Mouse (Mus musculus): ENCODE measurements around the gene Syde1.
"Not testable (repeated sequence)": the region's sequence is repeated elsewhere in the genome, so short reads cannot be mapped to it uniquely, and the experiment has no call there.

Syde1 gene

DNA sequence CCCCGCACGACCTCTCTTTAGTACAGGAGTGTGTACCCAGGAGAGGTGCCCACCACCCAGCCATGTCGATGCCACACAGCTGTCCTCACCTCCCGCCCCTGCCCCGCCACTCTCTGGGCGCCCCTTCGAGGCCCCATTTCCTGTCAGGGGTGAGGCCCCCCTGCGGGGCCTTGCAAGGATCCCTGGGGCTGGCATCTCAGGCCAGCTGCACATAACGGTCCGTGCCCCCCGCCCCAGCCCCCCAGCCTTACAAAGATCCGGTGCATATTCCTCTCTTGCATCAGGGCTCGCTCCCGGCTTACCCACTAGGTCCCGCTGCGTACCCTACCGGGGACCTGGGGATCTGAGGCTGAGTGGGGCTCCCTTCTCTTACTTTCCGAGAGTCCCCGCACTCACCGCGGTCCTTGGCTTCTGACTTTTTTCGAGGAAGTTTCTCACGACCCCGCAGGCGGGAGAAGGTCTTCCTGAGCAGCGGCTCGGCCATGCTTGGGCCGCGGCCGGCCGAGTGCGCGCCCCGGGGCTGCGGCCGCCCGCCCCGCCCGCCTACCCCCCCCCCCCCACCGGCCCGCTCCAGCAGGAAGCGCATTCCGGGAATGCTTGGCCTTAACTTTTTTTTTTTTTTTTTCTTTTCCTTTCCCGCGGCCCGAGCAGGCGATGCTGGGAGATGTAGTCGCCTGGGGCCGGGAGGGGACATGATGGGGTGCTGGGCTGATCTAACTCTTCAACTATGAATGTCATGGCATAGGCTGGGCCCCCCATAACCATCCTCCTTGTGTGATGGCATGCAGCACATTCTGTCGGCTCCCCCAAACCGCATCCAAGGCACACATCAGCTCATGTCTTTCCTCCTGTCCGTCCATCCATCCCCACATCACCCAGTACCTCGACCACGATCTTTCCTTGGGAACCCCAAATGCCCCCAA, at the start of gene Syde1:
Gene Syde1 (minus strand): TSS at position 559 of the 923 bp plus-strand sequence.
- peak; percentile 64 to 83 for DNase-seq

- peak; percentile 13 to 36 for DNase-seq
These were observed 40.5 kb upstream of the Syde1 start for GRCm38 (mm10) chr10:78632311-78632710.

- no peak for DNase-seq
These were observed 38.4 kb upstream of the Syde1 start for GRCm38 (mm10) chr10:78630194-78630593.

DNA sequence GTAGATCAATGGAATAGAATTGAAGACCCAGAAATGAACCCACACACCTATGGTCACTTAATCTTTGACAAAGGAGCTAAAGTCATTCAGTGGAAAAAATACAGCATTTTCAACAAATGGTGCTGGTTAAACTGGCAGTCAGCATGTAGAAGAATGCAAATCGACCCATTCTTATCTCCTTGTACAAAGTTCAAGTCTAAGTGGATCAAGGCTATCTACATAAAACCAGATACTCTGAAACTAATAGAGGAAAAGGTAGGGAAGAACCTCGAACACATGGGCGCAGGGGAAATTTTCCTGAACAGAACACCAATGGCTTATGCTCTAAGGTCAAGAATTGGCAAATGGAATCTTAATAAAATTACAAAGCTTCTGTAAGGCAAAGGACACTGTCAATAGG, 31.4 kb upstream of the Syde1 start:
- DNase-seq: not testable (repeated sequence)

- no peak for DNase-seq
These were observed 26.2 kb upstream of the Syde1 start, which contains the start of gene Olfr1357 for GRCm38 (mm10) chr10:78617974-78618373. Olfr1357 (minus strand) TSS chr10:78618074.

- DNase-seq: no peak
These were observed 15.8 kb upstream of the Syde1 start for GRCm38 (mm10) chr10:78607602-78608001.

DNA sequence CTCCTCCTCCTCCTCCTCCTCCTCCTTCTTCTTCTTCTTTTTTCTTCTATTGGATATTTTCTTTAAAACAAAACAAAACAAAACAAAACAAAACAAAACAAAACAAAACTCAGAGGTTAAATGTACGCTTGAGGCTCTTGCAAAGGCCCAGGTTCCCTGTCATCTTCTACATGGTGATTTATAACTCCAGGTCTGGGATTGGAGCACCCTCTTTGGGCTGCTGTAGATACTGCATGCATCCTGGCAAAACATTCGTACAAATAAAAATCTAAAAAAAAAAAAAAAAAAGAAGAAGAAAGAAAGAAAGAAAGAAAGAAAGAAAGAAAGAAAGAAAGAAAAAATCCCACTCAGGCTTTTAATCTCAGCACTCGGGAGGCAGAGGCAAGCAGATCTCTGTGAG, 13.3 kb upstream of the Syde1 start:
- DNase-seq: peak; percentile 46 to 65

- DNase-seq: no peak
These were observed 8.1 kb upstream of the Syde1 start for GRCm38 (mm10) chr10:78599865-78600264.

DNA sequence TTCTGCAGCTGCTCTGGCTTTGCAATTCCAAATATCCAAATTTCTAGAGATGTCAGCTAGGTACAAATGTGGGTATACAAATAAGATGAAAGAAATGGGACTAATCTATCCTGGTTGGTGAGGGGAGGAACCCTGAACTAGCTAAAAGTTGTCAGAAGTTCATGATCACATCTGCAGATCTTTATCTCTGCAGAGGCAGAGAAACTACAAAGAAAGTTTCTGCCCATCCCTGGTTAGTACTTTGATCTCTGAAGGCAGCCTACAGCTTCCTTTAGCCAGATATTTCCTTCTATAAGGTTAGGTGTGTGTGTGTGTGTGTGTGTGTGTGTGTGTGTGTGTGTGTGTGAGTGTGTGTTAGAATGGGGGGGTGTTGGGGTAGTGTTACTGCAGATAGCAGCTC, 2.8 kb upstream of the Syde1 start:
- DNase-seq: no peak

GRCm38 (mm10) chr10:78594157-78594556, 2.4 kb upstream of the Syde1 start:
- DNase-seq: peak; percentile 23 to 64

DNA sequence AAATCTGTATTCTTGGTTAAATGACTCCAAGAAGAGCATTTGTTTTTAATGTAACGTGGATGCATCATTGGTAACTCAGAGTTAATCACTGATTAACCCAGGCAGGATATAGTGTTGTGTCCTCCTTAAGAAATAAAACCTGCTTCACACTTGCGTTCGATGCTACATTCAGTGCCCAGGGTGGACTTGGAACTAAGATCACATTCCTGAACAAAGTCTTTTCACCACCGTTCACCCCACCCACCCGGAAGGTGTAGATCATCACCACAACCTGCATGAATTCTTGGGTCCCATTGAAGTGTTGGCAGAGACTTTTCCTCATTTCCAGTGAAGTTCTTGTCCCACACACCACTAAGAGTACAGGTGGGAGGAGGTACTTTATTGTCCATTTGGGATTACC, 2.0 kb upstream of the Syde1 start:
- DNase-seq: peak; percentile 69 to 70

- DNase-seq: no peak
These were observed 1.2 kb upstream of the Syde1 start for GRCm38 (mm10) chr10:78592856-78593379.

DNA sequence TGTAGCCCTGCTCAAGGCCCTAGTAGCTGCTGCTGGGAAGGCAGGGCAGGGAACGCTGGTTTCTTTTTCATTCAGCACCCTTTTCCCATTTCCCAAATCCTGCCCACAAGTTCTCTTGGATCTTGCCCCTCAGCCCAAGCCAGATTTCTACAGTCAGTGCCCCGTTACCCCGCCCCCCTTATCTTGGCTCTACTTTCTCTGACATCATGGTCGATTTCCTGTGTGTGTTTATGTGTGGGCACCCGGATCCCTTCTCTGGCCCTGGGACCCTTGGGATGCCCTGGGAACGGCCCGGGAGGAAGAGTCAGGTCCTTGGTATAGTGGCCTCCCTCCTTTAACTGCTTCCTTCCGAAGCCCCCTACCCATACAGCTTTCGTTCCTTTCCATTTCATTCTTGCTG, 1.0 kb downstream of the Syde1 start:
- peak; percentile 43 to 52 for DNase-seq

GRCm38 (mm10) chr10:78589901-78590300, 1.9 kb downstream of the Syde1 start:
- DNase-seq: no peak

- DNase-seq: peak in 1 of 2 experiments; percentile 43
These were observed 2.5 kb downstream of the Syde1 start for GRCm38 (mm10) chr10:78589291-78589690.

GRCm38 (mm10) chr10:78586026-78586425, 5.7 kb downstream of the Syde1 start:
- no peak for DNase-seq

- peak in 1 of 2 experiments; percentile 38 for DNase-seq
These were observed 6.2 kb downstream of the Syde1 start for GRCm38 (mm10) chr10:78585606-78586005.

DNA sequence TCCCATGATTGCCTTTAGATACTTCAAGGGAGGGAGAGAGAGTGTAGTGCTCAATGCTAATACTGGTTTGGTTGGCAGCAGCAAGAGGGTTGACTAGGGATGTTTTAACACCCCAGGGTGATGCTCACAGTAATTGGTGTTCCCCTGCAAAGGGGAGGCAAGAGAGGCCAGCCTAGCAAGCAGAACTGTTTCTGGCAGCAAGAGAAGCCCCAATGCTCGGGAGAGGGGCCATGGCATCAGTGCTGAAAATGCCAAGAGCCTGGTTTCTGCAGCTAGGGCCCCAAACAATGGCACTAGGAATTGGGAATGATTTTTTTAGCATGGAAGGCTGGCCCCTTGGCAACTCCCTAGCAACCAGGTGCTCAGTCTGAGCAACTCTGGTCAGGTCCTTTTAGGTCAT, 6.8 kb downstream of the Syde1 start:
- DNase-seq: no peak

DNA sequence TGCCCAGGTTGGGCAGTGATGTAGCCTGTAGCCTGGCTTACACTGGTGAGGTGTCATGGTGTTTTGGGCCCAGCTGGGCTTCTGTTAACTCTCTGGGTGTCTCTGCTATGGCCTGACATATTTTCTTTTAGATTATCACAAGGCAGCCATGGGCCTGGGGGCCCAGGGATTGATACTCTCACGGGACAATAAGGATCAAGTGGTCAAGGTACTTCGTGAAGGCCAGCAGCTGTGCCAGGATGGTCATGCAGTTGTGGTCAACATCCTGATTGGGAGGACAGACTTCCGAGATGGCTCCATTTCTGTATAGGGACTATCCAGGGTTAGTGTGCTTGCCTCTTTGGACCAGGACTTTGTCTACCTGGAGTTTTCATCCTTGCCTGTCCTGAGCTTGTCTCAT, 7.8 kb downstream of the Syde1 start:
- DNase-seq: no peak

GRCm38 (mm10) chr10:78583347-78583746, 8.4 kb downstream of the Syde1 start:
- DNase-seq: no peak

GRCm38 (mm10) chr10:78581121-78581520, 10.6 kb downstream of the Syde1 start:
- DNase-seq: no peak

DNA sequence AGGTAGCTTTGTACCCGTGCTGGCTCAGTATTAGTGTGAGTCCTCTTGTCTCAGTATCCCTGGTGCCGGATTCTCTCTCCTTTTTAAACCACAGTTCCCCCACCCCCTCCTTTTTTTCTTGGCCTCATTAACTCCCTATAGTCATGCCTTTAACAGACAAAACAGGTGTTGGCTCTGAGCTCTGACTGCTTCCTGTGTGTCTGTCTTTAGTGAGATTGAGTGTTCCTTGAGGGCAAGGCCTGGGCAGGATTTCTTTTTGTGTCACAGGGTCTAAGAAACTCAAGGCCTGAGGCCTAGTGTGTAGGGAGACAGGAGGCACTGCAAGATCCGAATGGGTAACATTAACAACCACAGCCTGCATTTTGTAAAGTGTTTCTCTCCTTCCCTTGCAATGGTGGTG, 13.6 kb downstream of the Syde1 start:
- DNase-seq: no peak

- no peak for DNase-seq
These were observed 15.2 kb downstream of the Syde1 start for GRCm38 (mm10) chr10:78576435-78577184.
